Mouse (Mus musculus) hindbrain, embryonic 16.5 days (tissue): ENCODE results near the gene Smad1. TPM values are rescaled to one million over a fixed set of nuclear protein-coding genes. Genes with fewer than 3 reads are reported as not detected.

Experiments
- ATAC-seq: fragments of 200-750 bp; cut with Nextera tagmentation; 2 replicates; pipeline ENCODE4 v1.8.0; 2017; ENCODE audit warnings: moderate TSS enrichment, moderate library complexity
- H3K27ac ChIP-seq: fragments of 300-500 bp; sonication (generic); 2 replicates; pipeline ENCODE4 v1.5.1; 2014; ENCODE audit warnings: low read depth, mild to moderate bottlenecking, control low read depth, low read length, moderate library complexity
- H3K27me3 ChIP-seq: fragments of 300-500 bp; sonication (generic); replicated peaks from 2 replicates; pipeline ENCODE4 v1.6.1; 2014; ENCODE audit warnings: low read length; ENCODE audit not compliant: control insufficient read depth, insufficient read depth
- H3K36me3 ChIP-seq: fragments of 300-500 bp; sonication (generic); 2 replicates; pipeline ENCODE4 v1.6.1; 2014; ENCODE audit warnings: mild to moderate bottlenecking, low read length, moderate library complexity, mixed read lengths; ENCODE audit not compliant: control insufficient read depth, insufficient read depth
- H3K4me1 ChIP-seq: fragments of 300-500 bp; sonication (generic); 2 replicates; pipeline ENCODE4 v1.6.1; 2014; ENCODE audit warnings: low read depth, low read length; ENCODE audit not compliant: control insufficient read depth, insufficient read depth
- H3K4me2 ChIP-seq: fragments of 300-500 bp; sonication (generic); 2 replicates; pipeline ENCODE4 v1.6.1; 2014; ENCODE audit warnings: mild to moderate bottlenecking, low read length, control low read depth, moderate library complexity
- H3K4me3 ChIP-seq: fragments of 300-500 bp; sonication (generic); 2 replicates; pipeline ENCODE4 v1.5.1; 2014; ENCODE audit warnings: mild to moderate bottlenecking, low read length, control low read depth, moderate library complexity
- H3K9ac ChIP-seq: fragments of 300-500 bp; sonication (generic); 2 replicates; pipeline ENCODE4 v1.6.1; 2014; ENCODE audit warnings: low read depth, mild to moderate bottlenecking, control low read depth, low read length, moderate library complexity
- H3K9me3 ChIP-seq: fragments of 300-500 bp; sonication (generic); 2 replicates; pipeline ENCODE4 v1.6.1; 2014; ENCODE audit warnings: mild to moderate bottlenecking, low read length, moderate library complexity; ENCODE audit not compliant: control insufficient read depth
- WGBS: fragments of 180-500 bp; shearing (Covaris S2); extraction: QIAGEN DNeasy Blood & Tissue Kit; methylation state at CpG from one replicate; pipeline ENCODE4 v1.1.7; 2014; 5-methylcytosine and 5-hydroxymethylcytosine counted together
- polyA plus RNA-seq: library from polyadenylated mRNA; unstranded; fragments of >200 nt; fragmentation: Nextera tagmentation; extraction: Ambion mirVana; gene quantifications from 2 replicates; pipeline ENCODE4 v1.2.1, GENCODE M21; 2015

Gene Smad1
- polyA plus RNA-seq, 1 experiment from 2014 or later = 55.2 TPM

- Histone ChIP-seq H3K4me3 (no peak overlapping the region), H3K27ac (no peak overlapping the region), H3K9ac (no peak overlapping the region), H3K4me2 (no peak overlapping the region), H3K36me3 (peaks cover 3% of the 10 kb centered on the region), H3K27me3 (no peaks in the 10 kb centered on the region), H3K9me3 (no peaks in the 10 kb centered on the region), H3K4me1 (peaks cover 11% of the 10 kb centered on the region)
- 54% methylated on average over 5 of the region's 5 CpGs for WGBS
- peak; percentile 28; the same call in 1 of the 2 replicates for ATAC-seq
These were observed 24.9 kb downstream of the Smad1 start for GRCm38 (mm10) chr8:79374410-79374809.

- no peaks in the 10 kb centered on the region for H3K9me3 ChIP-seq
- ATAC-seq = no peak
- H3K9ac ChIP-seq = no peak overlapping the region
- peaks cover 11% of the 10 kb centered on the region for H3K4me1 ChIP-seq
- H3K27ac ChIP-seq = no peak overlapping the region
- WGBS = 85% methylated on average over 6 of the region's 6 CpGs
- no peaks in the 10 kb centered on the region for H3K27me3 ChIP-seq
- no peak overlapping the region for H3K4me3 ChIP-seq
- no peak overlapping the region for H3K4me2 ChIP-seq
- peaks cover 3% of the 10 kb centered on the region for H3K36me3 ChIP-seq
These were observed 25.8 kb downstream of the Smad1 start for GRCm38 (mm10) chr8:79373563-79373962.

- Histone ChIP-seq H3K36me3 (peaks cover 7% of the 10 kb centered on the region), H3K4me2 (no peak overlapping the region), H3K4me1 (peaks cover 11% of the 10 kb centered on the region), H3K9ac (no peak overlapping the region), H3K9me3 (no peaks in the 10 kb centered on the region), H3K4me3 (no peak overlapping the region), H3K27me3 (no peaks in the 10 kb centered on the region), H3K27ac (no peak overlapping the region)
- WGBS = 85% methylated on average over 8 of the region's 8 CpGs
- no peak for ATAC-seq
These were observed 26.4 kb downstream of the Smad1 start for GRCm38 (mm10) chr8:79372960-79373359.

GRCm38 (mm10) chr8:79372521-79372920 lies 26.8 kb downstream of the Smad1 start:
- H3K27me3 ChIP-seq = no peaks in the 10 kb centered on the region
- ATAC-seq = no peak
- no peak overlapping the region for H3K9ac ChIP-seq
- WGBS = 78% methylated on average over 9 of the region's 9 CpGs
- no peak overlapping the region for H3K4me2 ChIP-seq
- H3K4me3 ChIP-seq = no peak overlapping the region
- peaks cover 7% of the 10 kb centered on the region for H3K36me3 ChIP-seq
- H3K27ac ChIP-seq = no peak overlapping the region
- H3K9me3 ChIP-seq = no peaks in the 10 kb centered on the region
- peaks cover 11% of the 10 kb centered on the region for H3K4me1 ChIP-seq

DNA sequence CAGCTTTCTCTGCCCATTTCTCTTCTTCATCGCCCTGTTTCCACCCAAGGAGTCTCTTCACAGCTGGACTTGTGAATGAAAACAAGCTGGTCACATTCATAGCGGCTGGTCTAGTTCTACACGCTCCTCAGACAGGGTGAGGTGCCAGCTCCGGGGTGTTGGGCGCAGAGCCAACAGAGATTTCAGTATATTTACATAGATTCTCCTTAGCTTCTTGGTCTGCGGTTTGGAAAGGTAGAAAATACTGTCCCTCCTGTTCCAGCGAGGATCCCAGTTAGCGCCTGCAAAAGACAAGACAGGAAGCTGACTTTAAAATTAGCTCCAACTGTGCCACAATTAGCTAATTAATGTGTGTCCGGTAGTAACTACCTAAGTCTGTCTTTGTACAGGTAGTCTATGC lies 27.2 kb downstream of the Smad1 start:
- ATAC-seq = no peak
- 60% methylated on average over 9 of the region's 9 CpGs for WGBS
- peaks cover 7% of the 10 kb centered on the region for H3K36me3 ChIP-seq
- H3K9ac ChIP-seq = no peak overlapping the region
- peaks cover 11% of the 10 kb centered on the region for H3K4me1 ChIP-seq
- no peak overlapping the region for H3K4me3 ChIP-seq
- H3K9me3 ChIP-seq = no peaks in the 10 kb centered on the region
- no peaks in the 10 kb centered on the region for H3K27me3 ChIP-seq
- no peak overlapping the region for H3K4me2 ChIP-seq
- H3K27ac ChIP-seq = no peak overlapping the region

- H3K4me2 ChIP-seq = no peak overlapping the region
- no peak overlapping the region for H3K27ac ChIP-seq
- WGBS = 86% methylated on average over 12 of the region's 12 CpGs
- no peak for ATAC-seq
- peaks cover 11% of the 10 kb centered on the region for H3K4me1 ChIP-seq
- H3K9me3 ChIP-seq = no peaks in the 10 kb centered on the region
- H3K4me3 ChIP-seq = no peak overlapping the region
- H3K27me3 ChIP-seq = no peaks in the 10 kb centered on the region
- H3K9ac ChIP-seq = no peak overlapping the region
- peaks cover 7% of the 10 kb centered on the region for H3K36me3 ChIP-seq
These were observed 28.6 kb downstream of the Smad1 start for GRCm38 (mm10) chr8:79370646-79371290.

- Histone ChIP-seq H3K4me3 (no peak overlapping the region), H3K9ac (no peak overlapping the region), H3K4me1 (peaks cover 4% of the 10 kb centered on the region), H3K9me3 (no peaks in the 10 kb centered on the region), H3K4me2 (no peak overlapping the region), H3K27ac (no peak overlapping the region), H3K27me3 (no peaks in the 10 kb centered on the region), H3K36me3 (peaks cover 7% of the 10 kb centered on the region)
- no peak for ATAC-seq
- 92% methylated on average over 6 of the region's 6 CpGs for WGBS
These were observed 30.2 kb downstream of the Smad1 start for GRCm38 (mm10) chr8:79369163-79369562.

GRCm38 (mm10) chr8:79367959-79368358 lies 31.4 kb downstream of the Smad1 start:
- no peaks in the 10 kb centered on the region for H3K9me3 ChIP-seq
- H3K4me3 ChIP-seq = no peak overlapping the region
- no peaks in the 10 kb centered on the region for H3K27me3 ChIP-seq
- no peak overlapping the region for H3K9ac ChIP-seq
- no peak overlapping the region for H3K4me2 ChIP-seq
- ATAC-seq = no peak
- H3K4me1 ChIP-seq = peaks cover 4% of the 10 kb centered on the region
- 88% methylated on average over 4 of the region's 4 CpGs for WGBS
- peaks cover 7% of the 10 kb centered on the region for H3K36me3 ChIP-seq
- H3K27ac ChIP-seq = no peak overlapping the region

DNA sequence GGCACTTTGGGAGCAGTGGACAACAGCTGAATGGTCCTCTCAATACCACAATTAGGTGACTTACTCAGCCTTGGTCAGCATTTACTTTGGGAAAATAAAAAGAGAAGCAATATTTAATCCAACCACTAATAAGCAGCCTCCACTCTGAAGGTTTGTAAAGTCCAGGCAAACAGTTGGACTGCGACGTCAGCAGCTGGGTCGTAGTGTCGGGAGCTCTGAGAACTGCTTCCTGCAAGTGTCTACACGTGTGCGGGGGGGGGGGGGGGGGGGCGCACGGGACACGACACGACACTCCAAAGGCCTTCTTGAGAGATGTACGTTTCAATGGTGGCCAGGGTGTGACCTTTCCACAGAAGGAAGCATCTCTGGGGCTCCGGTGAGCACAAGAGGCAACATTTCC lies 32.0 kb downstream of the Smad1 start:
- Histone ChIP-seq H3K27ac (no peak overlapping the region), H3K27me3 (no peaks in the 10 kb centered on the region), H3K4me1 (peaks cover 4% of the 10 kb centered on the region), H3K4me2 (no peak overlapping the region), H3K4me3 (no peak overlapping the region), H3K9me3 (no peaks in the 10 kb centered on the region), H3K9ac (no peak overlapping the region), H3K36me3 (peaks cover 7% of the 10 kb centered on the region)
- WGBS = 69% methylated on average over 10 of the region's 12 CpGs
- no peak for ATAC-seq
